Mouse (Mus musculus) embryonic fibroblast, embryonic 13.5 days (primary cell): Measurements from ENCODE around the gene Mas1.

ENCODE experiments used
- CTCF ChIP-seq: IDR thresholded peaks from 2 replicates; pipeline ENCODE4 v1.5.1; 2011; ENCODE audit warnings: mild to moderate bottlenecking, control low read depth, low read length, moderate library complexity, borderline replicate concordance; ENCODE audit not compliant: insufficient read depth
- POLR2A ChIP-seq: IDR thresholded peaks from 2 replicates; pipeline ENCODE4 v1.6.1; 2011; ENCODE audit warnings: low read depth, mild to moderate bottlenecking, control low read depth, low read length, moderate library complexity

DNA sequence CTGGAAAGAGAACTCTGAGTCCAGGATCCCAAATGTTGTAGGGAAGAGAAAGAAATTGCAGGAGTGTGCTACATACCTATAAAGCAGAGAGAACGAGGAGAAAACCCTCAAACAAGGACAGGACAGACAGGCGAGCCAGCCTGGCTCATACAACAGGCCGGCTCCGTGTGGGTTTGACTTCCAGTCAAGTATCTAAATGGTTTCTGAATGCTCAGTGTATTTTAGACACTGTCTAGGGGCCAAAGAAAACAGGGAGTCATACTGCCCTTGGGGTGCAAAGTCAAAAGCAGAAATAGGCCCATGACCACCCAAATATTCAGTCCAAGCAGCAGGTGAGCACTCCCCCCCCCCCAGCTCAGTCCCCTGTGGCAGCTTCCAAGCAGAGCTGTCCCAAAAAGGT, 37.9 kb upstream of the Mas1 start:
- TF ChIP-seq CTCF (no peak), POLR2A (no peak)
